Mouse (Mus musculus): Measurements from ENCODE around the gene A930002H24Rik.
"Not testable (repeated sequence)": the region's sequence is repeated elsewhere in the genome, so short reads cannot be mapped to it uniquely, and the experiment has no call there.

Gene A930002H24Rik

DNA sequence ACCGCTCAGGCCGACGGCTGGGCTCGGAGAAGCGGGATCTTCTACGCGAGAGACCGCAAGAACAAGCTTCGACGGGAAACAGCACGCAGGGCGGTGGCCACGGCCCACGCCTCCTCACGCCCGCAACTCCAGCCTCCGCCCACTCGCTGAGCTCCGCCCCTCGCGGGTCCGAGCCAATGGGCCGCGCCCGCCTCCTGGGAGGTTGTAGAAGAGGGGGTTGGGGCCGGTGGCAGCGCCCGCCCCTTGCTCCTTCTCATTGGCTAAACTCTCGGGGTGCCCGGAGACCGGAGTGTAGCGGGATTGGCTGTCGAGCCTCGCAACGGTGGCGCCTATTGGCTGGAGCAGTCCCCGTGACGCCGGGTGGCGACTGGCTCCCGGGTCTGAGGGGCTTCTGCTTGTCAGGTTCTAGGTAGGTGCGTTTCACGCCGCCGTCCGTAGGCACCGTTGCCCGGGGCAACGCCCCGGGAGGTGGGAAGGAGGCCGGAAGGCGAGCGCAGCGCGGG is at the start of gene A930002H24Rik:
A930002H24Rik (minus strand) TSS at position 145 of the 503 bp plus-strand sequence.
- DNase-seq = peak; percentile 97 to 99

DNA sequence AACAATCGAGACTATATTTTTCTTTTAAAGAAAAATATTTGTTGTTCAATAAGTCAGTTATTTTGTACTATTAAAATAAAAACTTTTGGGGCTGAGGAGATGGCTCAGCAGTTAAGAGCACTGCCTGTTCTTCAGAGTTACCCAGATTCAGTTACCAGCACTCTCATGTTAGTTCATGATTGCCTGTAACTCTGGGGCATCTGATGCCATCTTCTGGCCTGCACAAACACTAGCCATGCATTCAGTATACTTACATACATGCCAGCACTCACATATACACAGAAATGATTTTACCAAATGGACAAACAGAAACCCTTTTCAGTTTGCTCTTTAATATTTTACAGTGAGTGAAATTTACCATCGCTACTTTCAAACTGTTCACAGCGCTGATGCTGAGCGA is 45.7 kb upstream of the A930002H24Rik start:
- DNase-seq = no peak

DNA sequence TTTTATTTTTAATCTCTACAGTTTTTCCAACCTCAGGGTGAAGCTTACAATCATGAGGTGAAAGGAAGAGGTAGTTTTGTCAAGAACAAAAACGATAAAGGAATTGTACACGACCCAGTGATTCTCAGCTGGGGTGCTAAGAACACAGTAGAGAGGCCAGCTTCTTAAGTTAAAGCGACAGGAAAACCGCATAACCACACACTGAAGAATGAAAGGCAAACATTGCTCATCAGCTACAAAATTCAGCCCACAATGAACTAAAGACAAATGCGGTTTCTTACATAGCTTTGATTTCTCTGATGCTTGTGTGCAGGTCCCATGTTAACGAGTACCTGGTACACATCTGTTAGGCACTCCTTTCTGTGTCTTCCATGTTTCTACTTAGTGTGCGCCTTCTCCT is 33.5 kb upstream of the A930002H24Rik start:
- no peak for DNase-seq

DNA sequence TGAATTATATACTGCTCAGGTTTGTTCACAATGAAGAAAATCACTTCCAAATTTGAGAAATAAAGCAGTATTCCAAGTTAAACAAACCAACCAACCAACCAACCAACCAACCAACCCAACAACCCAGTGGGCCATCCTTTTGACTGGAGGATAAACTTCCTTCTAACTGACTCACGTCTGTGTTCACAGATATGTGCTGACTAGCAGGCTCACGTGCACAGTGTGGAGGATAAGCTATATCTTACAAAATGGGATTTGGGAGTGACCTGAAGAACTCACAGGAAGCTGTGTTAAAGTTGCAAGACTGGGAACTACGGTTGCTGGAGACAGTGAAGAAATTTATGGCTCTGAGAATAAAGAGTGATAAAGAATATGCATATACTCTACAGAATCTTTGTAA is 32.2 kb upstream of the A930002H24Rik start:
- no peak for DNase-seq

DNA sequence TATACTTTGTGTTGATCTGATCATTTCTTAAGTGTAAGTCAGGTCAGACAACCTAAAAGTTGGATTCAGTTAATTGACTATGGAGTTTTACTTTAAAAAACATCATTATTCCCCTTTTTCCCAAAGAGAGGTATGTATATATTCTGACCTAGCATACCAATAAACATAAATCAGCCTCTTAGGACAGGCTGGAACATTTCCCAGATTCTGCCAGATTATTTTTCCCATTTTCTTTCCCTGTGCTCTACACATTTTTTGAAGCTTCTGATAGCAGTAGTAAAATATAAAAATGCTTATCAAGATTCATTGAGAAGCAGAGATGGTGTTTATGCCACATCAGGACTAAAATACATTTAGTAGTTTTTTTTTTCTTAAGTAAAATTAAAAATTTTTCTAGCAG is 27.0 kb upstream of the A930002H24Rik start:
- DNase-seq = no peak

DNA sequence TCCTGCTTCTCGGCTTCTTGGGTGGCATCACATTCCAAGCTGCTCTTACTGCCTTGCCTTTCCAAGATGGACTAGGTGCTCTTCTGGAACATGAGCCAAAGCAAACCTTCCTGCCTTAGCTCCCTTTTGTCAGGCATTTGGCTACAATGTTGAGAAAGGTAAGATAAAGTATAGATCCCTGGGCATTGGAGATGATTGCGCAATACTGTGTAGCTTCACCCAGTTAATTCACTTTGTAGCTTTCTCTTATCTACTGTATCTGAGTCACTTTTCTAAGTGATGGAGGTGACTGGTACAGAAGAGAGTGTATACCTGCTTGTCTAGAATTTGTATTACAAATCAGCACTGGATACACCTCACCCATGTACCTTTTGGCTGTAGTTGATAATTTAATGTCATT is 23.4 kb upstream of the A930002H24Rik start:
- DNase-seq = no peak

DNA sequence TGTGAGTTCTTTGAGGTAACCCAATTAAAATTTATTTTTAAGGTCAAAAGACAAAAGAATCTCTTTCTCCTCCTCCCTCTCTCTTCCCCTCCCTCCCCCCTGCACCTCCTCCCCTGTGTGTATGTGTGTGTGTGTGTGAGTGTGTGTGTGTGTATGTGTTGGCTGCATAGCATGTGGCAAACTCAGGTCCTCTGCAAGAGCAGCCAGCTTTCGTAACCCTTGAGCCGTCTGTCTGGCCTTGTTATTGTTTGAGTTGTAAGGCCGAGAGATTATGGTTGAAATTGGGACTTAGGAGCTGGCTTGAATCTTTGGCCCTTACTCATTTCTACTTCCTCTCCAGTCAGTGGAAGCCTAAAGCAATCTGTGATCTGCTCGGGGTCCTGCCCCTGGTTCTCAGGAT is 16.4 kb upstream of the A930002H24Rik start:
- DNase-seq = no peak

DNA sequence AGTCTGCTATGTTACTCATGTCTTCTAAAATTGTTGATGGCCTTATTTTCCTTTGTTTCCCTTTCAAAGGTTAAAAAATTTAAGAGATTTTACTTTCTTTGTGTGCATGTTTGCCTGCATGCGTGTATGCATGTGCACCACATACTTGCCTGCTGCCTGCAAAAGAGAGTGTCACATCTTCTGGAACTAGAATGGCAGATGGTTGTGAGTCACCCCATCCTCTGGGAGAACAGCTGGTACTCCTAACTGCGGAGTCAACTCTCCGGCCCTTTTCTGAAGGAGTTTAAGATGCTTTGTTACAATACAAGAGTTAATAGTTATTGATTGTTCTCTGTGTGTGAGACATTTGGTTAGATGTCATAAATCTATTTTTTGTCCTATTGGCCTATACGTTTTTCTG is 15.3 kb upstream of the A930002H24Rik start:
- no peak for DNase-seq

DNA sequence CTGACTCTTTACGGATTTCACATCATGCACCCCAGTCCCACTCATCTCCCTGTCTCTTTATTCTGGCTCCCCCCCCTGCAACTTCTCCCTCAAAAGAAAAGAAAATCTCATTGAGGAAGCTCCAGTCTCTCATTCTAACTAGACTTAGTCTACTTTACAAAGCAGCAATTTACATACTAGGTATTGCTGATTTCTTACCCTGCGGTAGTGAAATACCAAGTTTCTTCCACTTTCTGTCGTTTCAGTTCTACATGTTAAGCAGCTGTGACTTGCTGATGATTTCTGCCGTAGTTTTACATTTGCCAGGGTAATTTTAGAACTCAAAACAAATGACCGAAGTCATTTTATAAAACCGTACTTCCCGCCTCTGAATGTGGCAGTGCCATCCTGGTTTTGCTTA is 8.2 kb upstream of the A930002H24Rik start:
- DNase-seq = no peak

DNA sequence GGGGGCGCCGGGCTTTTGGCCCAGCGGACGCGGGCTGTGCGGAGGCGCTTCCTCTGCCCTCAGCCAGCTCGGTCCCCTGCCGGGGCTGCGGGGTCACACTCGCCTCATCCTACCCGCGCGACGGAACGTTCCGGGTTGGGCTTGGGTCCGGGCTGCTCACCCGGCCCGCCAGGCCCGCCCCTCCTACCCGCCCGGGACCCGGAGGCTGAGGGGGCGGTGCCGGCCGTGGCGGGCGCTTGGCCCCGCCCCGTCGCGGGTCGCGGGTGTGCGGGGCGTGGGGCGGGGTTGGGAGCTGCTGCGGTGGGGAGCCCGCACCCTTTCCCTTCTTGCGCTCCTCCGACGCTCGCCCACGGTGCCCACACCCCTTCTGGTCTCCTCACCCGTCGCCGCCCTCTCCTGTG is 580 bp upstream of the A930002H24Rik start:
- no peak for DNase-seq

DNA sequence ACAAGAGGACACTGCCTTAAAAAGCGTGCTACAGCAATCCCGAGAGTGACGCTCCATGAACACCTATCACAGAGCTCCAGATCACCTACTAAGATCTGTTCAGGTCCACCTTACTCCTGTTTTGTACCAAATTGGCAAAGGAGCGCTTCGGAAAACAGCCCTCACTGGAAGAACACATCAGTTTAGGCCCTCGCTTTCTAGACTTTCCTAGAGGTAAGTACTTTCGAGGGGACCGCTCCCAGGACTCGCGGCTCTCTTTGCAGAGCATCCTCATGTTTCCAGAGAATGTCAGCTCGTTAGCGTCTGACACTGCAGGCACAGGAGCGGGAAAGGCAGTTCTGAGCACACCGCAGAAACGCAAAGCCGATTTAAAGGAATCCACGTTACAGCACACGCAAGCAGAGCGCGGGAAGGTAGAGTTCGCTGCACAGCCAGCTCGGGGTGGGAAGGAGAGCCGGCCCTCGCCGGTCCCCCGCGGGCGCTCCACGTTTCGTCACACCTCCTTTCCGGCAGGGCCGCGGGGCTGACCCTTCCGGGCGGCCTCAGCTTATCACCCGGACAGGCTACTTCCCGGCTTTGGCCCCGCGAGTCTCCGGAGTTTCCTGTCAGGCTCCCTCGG is 470 bp downstream of the A930002H24Rik start, which contains the start of gene Fer:
Fer (plus strand) TSS at position 51 of the 619 bp plus-strand sequence.
- no peak for DNase-seq

DNA sequence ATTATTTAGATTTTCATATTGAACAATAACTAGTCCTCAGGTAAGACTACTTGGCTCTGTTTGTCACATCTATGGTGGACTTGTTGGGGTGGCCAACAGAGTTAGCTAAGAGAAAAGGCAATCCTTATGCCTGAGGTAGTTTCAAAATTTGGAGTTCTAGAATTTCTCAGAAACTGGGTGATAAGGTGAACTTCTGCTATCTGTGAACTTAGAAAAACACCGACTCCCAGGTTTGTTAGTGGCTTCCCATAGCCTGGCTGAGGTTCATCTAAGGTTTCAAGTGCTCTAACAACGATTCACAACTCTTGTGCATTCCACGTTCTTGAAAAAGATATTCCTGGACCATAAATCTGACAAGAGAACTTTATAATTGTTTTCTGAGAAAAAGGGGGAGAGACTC is 1.2 kb downstream of the A930002H24Rik start:
- no peak for DNase-seq

DNA sequence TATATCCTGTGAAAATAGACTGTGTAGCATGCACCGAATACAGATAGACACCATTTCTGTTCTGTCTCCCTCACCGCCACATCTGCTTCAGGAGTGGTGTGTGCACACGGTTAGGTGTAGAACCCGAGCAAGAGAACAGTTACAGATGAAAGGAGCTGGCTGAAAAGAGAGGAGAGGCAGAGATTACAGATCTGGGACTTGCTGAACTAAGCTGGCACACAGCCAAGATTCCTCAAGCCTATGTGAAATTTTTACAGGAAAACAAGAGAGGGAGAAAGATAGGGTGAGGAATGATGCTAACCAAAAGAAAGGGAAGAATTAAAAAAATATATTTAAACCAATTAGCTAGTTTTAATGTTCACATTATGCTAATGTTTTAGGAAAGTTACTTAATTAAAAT is 2.6 kb downstream of the A930002H24Rik start:
- DNase-seq = no peak

DNA sequence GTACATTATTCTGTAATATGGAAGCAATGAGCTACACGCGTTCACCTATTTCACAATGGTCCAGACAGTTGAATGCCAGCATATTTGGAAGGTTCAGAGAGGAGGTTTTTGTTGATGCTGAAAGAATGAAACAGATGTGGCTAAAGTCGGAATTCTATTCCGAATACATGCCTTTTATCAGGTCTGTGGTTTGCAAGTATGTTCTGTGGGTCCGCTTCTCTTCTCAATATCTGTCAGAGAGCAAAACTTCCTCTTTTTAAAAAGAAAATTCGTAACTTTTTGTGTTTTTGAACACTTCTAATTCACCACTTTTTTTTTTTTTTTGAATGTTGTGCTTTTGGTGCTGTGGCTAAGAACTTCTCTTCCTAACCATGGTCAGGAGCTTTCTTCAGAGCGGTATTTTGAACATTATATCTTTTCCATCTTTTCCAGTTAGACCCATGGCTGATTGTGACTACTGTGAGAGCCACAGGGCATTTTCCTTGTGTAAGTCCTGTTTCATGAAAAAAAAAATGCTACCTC is 6.5 kb downstream of the A930002H24Rik start:
- no peak for DNase-seq

DNA sequence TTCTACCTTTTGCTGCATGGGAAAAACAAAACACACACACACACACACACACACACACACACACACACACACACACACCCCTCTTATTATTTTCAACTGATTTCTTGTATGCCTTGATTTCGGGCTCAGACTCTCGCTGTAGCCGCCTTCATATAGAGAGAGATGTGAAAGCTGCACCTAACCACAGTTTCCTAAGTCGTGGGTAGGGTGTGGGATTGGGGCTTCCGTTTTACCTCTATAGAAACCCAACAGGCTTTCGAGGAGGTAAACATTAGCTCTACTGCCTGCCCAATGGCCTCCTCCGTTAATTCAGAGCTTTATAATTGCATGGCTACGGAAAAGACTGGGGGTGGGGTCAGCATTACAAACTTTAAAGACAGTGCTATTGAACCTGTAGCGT is 13.6 kb downstream of the A930002H24Rik start:
- no peak for DNase-seq

DNA sequence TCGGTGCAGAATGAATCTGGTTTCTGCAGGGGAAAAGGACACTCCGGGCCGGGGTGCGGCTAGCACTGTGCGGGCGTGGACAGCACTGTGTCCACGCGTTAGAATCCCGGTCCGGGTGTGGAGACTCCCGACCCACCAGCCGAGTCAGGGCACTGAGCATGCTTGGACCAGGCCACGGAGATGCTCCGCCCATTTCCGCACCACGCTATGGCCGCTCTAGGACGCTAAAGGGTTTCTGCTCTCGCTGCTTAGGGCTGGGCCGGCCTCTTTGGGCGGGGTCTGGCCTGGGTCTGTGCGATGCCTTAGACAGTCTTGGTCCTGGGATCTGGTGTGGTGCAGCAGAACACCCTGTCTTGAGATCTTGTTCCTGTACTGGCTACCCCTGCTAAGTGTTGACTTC is 14.0 kb downstream of the A930002H24Rik start:
- DNase-seq = peak; percentile 84 to 85

DNA sequence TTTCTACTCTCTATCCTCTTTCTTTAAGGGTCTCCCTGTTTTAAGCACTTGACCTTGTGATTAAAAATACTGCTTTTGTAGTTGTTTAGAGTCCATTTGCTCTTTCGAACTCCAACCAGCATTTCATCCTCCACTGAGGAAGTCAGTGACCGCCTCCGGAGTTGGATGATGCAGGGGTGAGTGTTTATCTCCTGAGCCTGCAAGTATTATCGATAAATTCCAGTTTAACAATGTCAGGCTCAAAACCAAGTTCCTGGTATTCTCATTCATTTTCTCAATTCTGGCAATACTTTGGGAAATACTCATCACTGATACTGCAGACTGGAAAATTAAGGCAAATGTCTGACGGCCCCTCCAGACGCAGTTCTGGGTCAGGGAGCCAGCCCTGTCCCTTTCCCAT is 14.4 kb downstream of the A930002H24Rik start:
- no peak for DNase-seq

DNA sequence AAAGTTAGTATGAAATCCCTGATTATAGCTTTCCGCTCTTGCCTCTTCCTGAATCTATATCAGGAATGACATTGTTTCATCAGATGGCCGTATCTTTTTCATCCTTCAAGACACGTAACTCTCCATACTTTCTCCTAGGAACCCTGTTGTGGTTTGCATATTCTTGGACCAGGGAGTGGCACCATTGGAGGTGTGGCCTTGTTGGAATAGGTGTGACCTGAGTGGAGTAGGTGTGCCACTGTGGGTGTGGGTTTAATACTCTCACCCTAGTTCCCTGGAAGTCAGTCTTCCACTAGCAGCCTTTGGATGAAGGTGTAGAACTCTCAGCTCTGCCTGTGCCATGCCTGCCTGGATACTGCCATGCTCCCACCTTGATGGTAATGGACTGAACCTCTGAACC is 17.8 kb downstream of the A930002H24Rik start:
- not testable (repeated sequence) for DNase-seq

DNA sequence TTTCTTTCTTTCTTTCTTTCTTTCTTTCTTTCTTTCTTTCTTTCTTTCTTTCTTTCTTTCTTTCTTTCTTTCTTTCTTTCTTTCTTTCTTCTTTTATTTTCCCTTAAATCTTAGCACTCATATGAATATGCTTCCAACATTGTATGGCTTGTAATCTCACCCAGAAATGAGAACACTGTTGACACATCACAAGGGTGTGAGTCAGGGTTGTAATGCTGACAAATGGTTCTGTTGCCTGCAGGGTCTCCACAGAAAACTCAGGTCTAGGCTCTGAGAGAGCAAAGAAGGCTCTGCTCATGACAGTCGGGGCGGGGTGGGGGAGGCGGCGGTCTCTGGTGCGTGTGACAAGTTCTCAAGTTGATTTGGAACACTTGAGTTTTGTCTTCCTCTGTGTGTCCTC is 18.7 kb downstream of the A930002H24Rik start:
- DNase-seq = no peak

DNA sequence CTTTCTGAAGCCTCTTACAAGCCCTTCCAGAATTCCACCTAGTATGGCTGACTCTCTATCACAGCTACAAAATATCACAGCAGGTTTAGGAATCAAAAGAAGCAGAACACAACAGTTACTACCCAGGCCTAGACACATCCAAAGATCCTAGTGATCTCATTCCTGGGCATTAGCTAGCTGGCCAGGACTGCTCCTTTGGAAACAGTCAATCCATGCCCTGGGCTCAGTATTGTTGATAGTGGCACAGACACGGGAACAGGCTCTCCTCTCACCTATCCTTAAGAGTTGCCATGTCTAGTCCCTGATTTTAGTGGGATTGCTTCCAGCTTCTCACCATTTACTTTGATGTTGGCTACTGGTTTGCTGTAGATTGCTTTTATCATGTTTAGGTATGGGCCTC is 21.4 kb downstream of the A930002H24Rik start:
- DNase-seq = no peak

DNA sequence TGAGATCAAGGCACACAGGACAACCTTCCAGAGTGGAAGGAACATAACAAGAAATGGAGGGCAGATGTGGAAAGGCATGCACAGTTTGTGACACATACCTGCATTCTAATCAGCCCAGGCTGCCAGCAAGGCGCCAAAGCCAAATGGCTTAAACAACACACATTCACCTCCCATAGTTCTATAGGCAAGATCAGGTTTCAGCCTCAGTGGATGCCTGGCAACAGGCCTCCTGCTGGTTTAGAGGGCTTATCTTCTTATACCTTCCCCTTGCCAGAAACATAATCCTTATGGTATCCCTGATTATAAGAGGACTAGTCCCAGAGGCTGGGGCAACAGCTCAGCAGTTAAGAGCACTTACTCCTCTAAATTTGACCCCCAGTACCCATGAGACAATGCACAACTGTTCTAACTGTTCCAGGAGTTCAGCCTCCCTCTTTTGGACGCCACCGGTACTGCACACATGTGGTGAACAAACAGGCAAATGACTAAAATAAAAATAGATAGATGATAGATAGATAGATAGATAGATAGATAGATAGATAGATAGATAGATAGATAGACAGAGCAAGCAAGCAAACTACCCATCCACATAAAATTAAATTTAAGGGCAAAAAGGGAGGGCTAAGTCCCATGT is 23.8 kb downstream of the A930002H24Rik start:
- DNase-seq = no peak

DNA sequence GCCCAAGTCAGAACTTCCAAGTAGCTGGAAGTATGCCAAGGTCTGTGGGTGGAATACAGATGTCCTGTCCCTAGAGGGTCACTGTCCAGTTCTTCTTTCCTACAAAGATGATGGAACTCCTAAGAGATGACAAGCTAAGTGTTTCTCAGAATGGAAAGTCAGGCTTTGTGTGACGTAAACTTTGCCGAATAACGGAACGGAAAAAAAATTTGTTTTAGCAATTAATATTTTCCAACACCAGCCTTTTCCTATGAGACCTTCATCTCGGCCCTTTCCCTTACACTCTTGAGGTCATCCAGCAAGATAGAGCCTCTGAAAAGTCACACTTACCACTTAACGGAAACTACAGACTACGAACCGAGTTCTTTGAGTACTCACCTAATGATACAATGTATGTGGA is 25.4 kb downstream of the A930002H24Rik start:
- DNase-seq = no peak

DNA sequence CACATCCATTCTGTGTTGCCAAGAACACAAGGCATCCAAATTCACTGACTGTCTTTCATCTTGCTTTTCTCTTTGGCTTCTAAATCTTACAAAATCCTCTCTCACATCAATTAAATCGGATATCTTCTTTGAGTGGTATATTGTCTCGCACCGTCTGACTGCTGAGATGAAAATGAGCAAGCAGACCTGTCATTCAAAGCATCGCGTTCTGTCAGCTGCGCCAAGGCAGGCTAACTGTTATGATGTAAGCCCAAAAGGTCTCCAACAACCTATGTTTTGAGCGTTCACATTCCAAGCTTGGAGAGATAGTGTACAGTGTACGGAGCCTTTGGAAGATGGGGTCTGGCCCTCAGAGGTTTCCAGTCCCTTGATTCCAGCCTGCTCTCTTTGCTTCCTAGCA is 26.9 kb downstream of the A930002H24Rik start:
- DNase-seq = no peak

DNA sequence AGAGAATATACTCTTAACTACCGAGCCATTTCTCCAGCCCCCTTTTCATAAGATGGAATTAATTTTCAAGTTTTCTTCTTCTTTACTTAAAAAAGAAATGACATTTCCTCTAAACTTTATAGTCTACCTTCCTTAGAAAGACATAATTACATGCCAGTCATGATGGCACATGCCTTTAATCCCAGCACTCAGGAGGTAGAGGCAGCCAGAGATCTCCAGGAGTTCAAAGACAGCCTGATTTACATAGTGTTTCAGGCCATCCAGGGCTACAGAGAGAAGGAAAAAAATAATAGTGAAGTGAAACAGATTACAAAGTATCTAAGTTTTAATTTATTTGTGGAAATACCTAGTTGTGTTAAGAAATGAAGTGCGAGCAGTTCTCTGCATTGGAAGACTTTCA is 27.4 kb downstream of the A930002H24Rik start:
- no peak for DNase-seq
